Mouse (Mus musculus) E14TG2a.4 (cell line): Measurements from ENCODE around the gene Spc24.

Experiments
- CTCF ChIP-seq: conservative IDR thresholded peaks from 2 replicates; pipeline ENCODE4 v1.5.1; 2014; ENCODE audit warnings: low read length
- NANOG ChIP-seq: IDR thresholded peaks from 2 replicates; pipeline ENCODE4 v1.6.1; 2014; ENCODE audit warnings: borderline replicate concordance, low read length, mixed read lengths

GRCm38 (mm10) chr9:21797921-21798344, 37.8 kb upstream of the Spc24 start:
- TF ChIP-seq CTCF: no peak
- TF ChIP-seq NANOG: no peak
